ENCODE assay signal across 8 mouse cellular contexts in the genomic region with DNA sequence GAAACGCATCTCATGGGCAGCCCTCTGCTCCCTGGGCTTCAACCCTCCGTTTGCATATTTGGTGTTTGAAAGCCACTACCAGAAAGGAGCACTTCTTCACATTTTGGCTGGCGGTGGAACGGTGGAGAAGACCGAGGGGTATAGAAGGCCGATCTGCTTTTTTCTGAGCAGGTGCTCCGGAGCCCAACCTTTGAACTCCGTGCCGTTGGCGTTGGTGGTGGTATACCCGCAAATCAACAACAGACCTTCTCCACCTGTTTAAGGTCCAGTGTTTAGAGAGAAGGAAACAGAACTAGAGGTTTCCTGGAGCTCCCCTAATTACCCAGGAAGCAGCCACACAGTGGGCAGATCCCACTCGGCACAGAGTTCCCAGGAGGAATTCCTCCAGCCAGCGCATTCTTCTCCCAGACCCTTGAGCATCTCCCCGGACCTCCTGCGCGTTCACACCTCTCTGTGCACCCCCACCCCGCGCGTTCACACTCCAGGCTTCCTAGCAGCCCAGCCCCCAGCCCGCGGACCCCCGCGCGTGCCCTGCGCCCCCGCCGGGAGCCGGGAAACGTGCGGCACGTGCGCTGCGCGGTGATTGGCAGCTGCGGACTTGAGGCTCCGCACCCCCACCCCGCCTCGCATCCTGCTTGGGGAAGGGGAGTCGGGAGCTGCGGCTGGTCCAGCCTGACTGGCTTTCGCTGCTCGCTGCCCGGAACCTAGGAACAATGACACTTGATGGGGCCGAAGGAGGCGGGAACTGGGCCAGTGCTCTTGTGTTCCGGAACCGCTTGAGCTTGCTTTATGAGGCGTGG. TPM values are rescaled to one million over a fixed set of nuclear protein-coding genes. Genes with fewer than 3 reads are reported as not detected.
A peak's percentile ranks its signal among the peaks of the same experiment; 100 is the strongest.
DNase-seq lines count a peak whose midpoint lies in the region; ATAC-seq and TF ChIP-seq lines count a peak whose summit lies in the region.

No protein-coding gene starts in this region.

- H3K36me3 ChIP-seq in embryonic facial prominence, embryonic 10.5 days (replicated peaks): no peaks in the 10 kb centered on the region
- H3K36me3 ChIP-seq in intestine, postnatal 0 days (ENCODE audit: control insufficient read depth, insufficient read depth): no peaks in the 10 kb centered on the region
- no peaks in the 10 kb centered on the region for H3K36me3 ChIP-seq in limb, embryonic 13.5 days
- H3K36me3 ChIP-seq in midbrain, embryonic 12.5 days: no peaks in the 10 kb centered on the region
- no peaks in the 10 kb centered on the region for H3K36me3 ChIP-seq in stomach, embryonic 16.5 days (ENCODE audit: control insufficient read depth, insufficient read depth, low read length)

- H3K27ac ChIP-seq in embryonic facial prominence, embryonic 10.5 days (replicated peaks): peak overlapping the region; percentile 89
- peak overlapping the region; percentile 15 for H3K27ac ChIP-seq in intestine, postnatal 0 days (ENCODE audit: low read depth, low read length)
- peak overlapping the region; percentile 84 for H3K27ac ChIP-seq in limb, embryonic 13.5 days
- peak overlapping the region; percentile 80 for H3K27ac ChIP-seq in midbrain, embryonic 12.5 days (replicated peaks)
- peak overlapping the region; percentile 46 for H3K27ac ChIP-seq in stomach, embryonic 16.5 days (ENCODE audit: low read length)

- no peak for TF ChIP-seq CTCF in intestine, postnatal 0 days (IDR thresholded peaks at IDR 0.05; ENCODE audit: low read depth)

- DNase-seq in adrenal gland, adult 2 months: peak; percentile 56
- no peak for DNase-seq in adrenal gland, adult 8-10 months
- DNase-seq in embryonic facial prominence, embryonic 10.5 days (ENCODE audit: low spot score): peak; percentile 93
- peak; percentile 66 for DNase-seq in heart, adult 8-10 months (ENCODE audit: low spot score)

- peaks cover 38% of the 10 kb centered on the region for H3K27me3 ChIP-seq in embryonic facial prominence, embryonic 10.5 days (replicated peaks; ENCODE audit: low read depth, poor library complexity, severe bottlenecking)
- no peaks in the 10 kb centered on the region for H3K27me3 ChIP-seq in intestine, postnatal 0 days (replicated peaks; ENCODE audit: control insufficient read depth, insufficient read depth, low read length)
- no peaks in the 10 kb centered on the region for H3K27me3 ChIP-seq in limb, embryonic 13.5 days
- peaks cover 29% of the 10 kb centered on the region for H3K27me3 ChIP-seq in midbrain, embryonic 12.5 days
- no peaks in the 10 kb centered on the region for H3K27me3 ChIP-seq in stomach, embryonic 16.5 days (ENCODE audit: control insufficient read depth, insufficient read depth, low read length)

- peak; percentile 26; the same call in 1 of the 2 replicates for ATAC-seq in intestine, postnatal 0 days
- peak; percentile 83 for ATAC-seq in limb, embryonic 13.5 days (ENCODE audit: low FRiP score, low read depth)
- peak; percentile 93 for ATAC-seq in midbrain, embryonic 12.5 days (ENCODE audit: low FRiP score, low read depth)
- ATAC-seq in stomach, embryonic 16.5 days (ENCODE audit: insufficient read depth, low FRiP score): peak; percentile 70

- H3K9ac ChIP-seq in intestine, postnatal 0 days (ENCODE audit: low read depth, low read length): 0 out of 2 replicates have a peak overlapping the region, but pooled peaks have one; percentile 18
- H3K9ac ChIP-seq in limb, embryonic 13.5 days: peak overlapping the region; percentile 65
- peak overlapping the region; percentile 52 for H3K9ac ChIP-seq in midbrain, embryonic 12.5 days (replicated peaks)
- peak overlapping the region; percentile 73 for H3K9ac ChIP-seq in stomach, embryonic 16.5 days (ENCODE audit: low read length)

- H3K4me2 ChIP-seq in intestine, postnatal 0 days (replicated peaks; ENCODE audit: low read depth): peak overlapping the region; percentile 80
- peak overlapping the region; percentile 83 for H3K4me2 ChIP-seq in limb, embryonic 13.5 days (replicated peaks)
- peak overlapping the region; percentile 81 for H3K4me2 ChIP-seq in midbrain, embryonic 12.5 days (replicated peaks)
- peak overlapping the region; percentile 100 for H3K4me2 ChIP-seq in stomach, embryonic 16.5 days (ENCODE audit: low read depth, low read length)

- peaks cover 24% of the 10 kb centered on the region for H3K4me1 ChIP-seq in embryonic facial prominence, embryonic 10.5 days
- no peaks in the 10 kb centered on the region; the same call in 1 of the 2 replicates for H3K4me1 ChIP-seq in intestine, postnatal 0 days (replicated peaks; ENCODE audit: control insufficient read depth, insufficient read depth, low read length)
- H3K4me1 ChIP-seq in limb, embryonic 13.5 days: peaks cover 42% of the 10 kb centered on the region
- peaks cover 22% of the 10 kb centered on the region for H3K4me1 ChIP-seq in midbrain, embryonic 12.5 days
- peaks cover 6% of the 10 kb centered on the region for H3K4me1 ChIP-seq in stomach, embryonic 16.5 days (ENCODE audit: control insufficient read depth, insufficient read depth, low read length)

- peak overlapping the region; percentile 65 for H3K4me3 ChIP-seq in embryonic facial prominence, embryonic 10.5 days
- H3K4me3 ChIP-seq in intestine, postnatal 0 days (ENCODE audit: low read depth, low read length): peak overlapping the region; percentile 40
- peak overlapping the region; percentile 47 for H3K4me3 ChIP-seq in limb, embryonic 13.5 days
- H3K4me3 ChIP-seq in midbrain, embryonic 12.5 days: peak overlapping the region; percentile 47
- H3K4me3 ChIP-seq in stomach, embryonic 16.5 days (replicated peaks; ENCODE audit: low read length): peak overlapping the region; percentile 61

- no peaks in the 10 kb centered on the region for H3K9me3 ChIP-seq in embryonic facial prominence, embryonic 10.5 days
- no peaks in the 10 kb centered on the region for H3K9me3 ChIP-seq in intestine, postnatal 0 days (ENCODE audit: control insufficient read depth)
- H3K9me3 ChIP-seq in limb, embryonic 13.5 days: no peaks in the 10 kb centered on the region
- no peaks in the 10 kb centered on the region for H3K9me3 ChIP-seq in midbrain, embryonic 12.5 days
- H3K9me3 ChIP-seq in stomach, embryonic 16.5 days (replicated peaks; ENCODE audit: control insufficient read depth, low read length): no peaks in the 10 kb centered on the region

- 2% methylated on average over 48 of the region's 48 CpGs for WGBS in embryonic facial prominence, embryonic 10.5 days
- 4% methylated on average over 48 of the region's 48 CpGs for WGBS in intestine, postnatal 0 days
- WGBS in limb, embryonic 13.5 days: 2% methylated on average over 48 of the region's 48 CpGs
- 3% methylated on average over 48 of the region's 48 CpGs for WGBS in midbrain, embryonic 12.5 days
- WGBS in stomach, embryonic 16.5 days: 4% methylated on average over 48 of the region's 48 CpGs

RNA-seq across cellular contexts. Expression of a gene that starts 49.9 kb away (rescaled TPM):
- total RNA-seq in adrenal gland, adult 2 months (2021): 10 to 100 TPM; 12.2 to 16.2 TPM
- polyA plus RNA-seq in adrenal gland, adult 2 months (2012; rRNA removed): 0.78 and 0.99 TPM in 2 replicates
- total RNA-seq in adrenal gland, adult 8-10 months (2022): 10 to 100 TPM; 13.5 to 18.7 (median 16.4) TPM
- polyA plus RNA-seq in embryonic facial prominence, embryonic 10.5 days (2016; fragmentation: Nextera tagmentation; extraction: Ambion mirVana): 9.5 and 11.1 TPM in 2 replicates
- 10 to 100 TPM; 16.9 to 20.8 (median 18.9) TPM for total RNA-seq in heart, adult 8-10 months (2022)
- polyA plus RNA-seq in intestine, postnatal 0 days (2015; fragmentation: Nextera tagmentation; extraction: Ambion mirVana): 2.3 and 2.9 TPM in 2 replicates
- 7.2 and 7.8 TPM in 2 replicates for polyA plus RNA-seq in limb, embryonic 13.5 days (2015; fragmentation: Nextera tagmentation; extraction: Ambion mirVana)
- polyA plus RNA-seq in midbrain, embryonic 12.5 days (2016; fragmentation: Nextera tagmentation; extraction: Ambion mirVana): 21.4 and 23.0 TPM in 2 replicates
- 5.6 and 6.6 TPM in 2 replicates for polyA plus RNA-seq in stomach, embryonic 16.5 days (2015; fragmentation: Nextera tagmentation; extraction: Ambion mirVana)

Comparison
In these comparisons a context has a peak if more than half of its experiments do, and no peak if none do; other contexts are left out.
1. H3K27ac ChIP-seq: peak in every context shown above with its lines; median percentile 89 in embryonic facial prominence, embryonic 10.5 days; 84 in limb, embryonic 13.5 days; 80 in midbrain, embryonic 12.5 days; 46 in stomach, embryonic 16.5 days; 15 in intestine, postnatal 0 days.
2. ATAC-seq: peak in every context shown above with its lines; median percentile 93 in midbrain, embryonic 12.5 days; 83 in limb, embryonic 13.5 days; 70 in stomach, embryonic 16.5 days; 26 in intestine, postnatal 0 days.
3. H3K9ac ChIP-seq: peak in every context shown above with its lines; median percentile 73 in stomach, embryonic 16.5 days; 65 in limb, embryonic 13.5 days; 52 in midbrain, embryonic 12.5 days; 18 in intestine, postnatal 0 days.